8 mouse cellular contexts compared by ENCODE assay signal in genomic region chr17:26715916-26716717, GRCm38 (mm10). TPM values are rescaled to one million over a fixed set of nuclear protein-coding genes. Genes with fewer than 3 reads are reported as not detected.
DNase-seq lines count a peak whose midpoint lies in the region; ATAC-seq and TF ChIP-seq lines count a peak whose summit lies in the region.

No protein-coding gene starts in this region.

- peak overlapping the region; percentile 93 for H3K9ac ChIP-seq in lung, postnatal 0 days (replicated peaks; ENCODE audit: low read depth)

- H3K4me1 ChIP-seq in hindbrain, embryonic 10.5 days (replicated peaks), result peaks cover 16% of the 10 kb centered on the region
- peaks cover 2% of the 10 kb centered on the region; the same call in 1 of the 2 replicates for H3K4me1 ChIP-seq in lung, postnatal 0 days (ENCODE audit: insufficient read depth, low read depth, low read length)

- WGBS in hindbrain, embryonic 10.5 days, result under 1% methylated on average over 75 of the region's 75 CpGs
- 1% methylated on average over 39 of the region's 75 CpGs for WGBS in lung, postnatal 0 days

- no peak for TF ChIP-seq CTCF in lung, postnatal 0 days (IDR thresholded peaks at IDR 0.05)

- peak; percentile 86 for ATAC-seq in frontal cortex, adult (ENCODE audit: low TSS enrichment)
- peak; percentile 97 for ATAC-seq in lung, postnatal 0 days

- peak overlapping the region; percentile 63 for H3K4me2 ChIP-seq in lung, postnatal 0 days (replicated peaks; ENCODE audit: low read depth, low read length)

- peak overlapping the region; percentile 99 for H3K4me3 ChIP-seq in hindbrain, embryonic 10.5 days
- H3K4me3 ChIP-seq in lung, postnatal 0 days (ENCODE audit: low read depth, low read length), result peak overlapping the region; percentile 100

- TF ChIP-seq EP300 in lung, postnatal 0 days (IDR thresholded peaks at IDR 0.05), result peak; percentile 52; the same call in 1 of the 2 replicates

- DNase-seq in MN1 (ENCODE audit: low spot score), result peak; percentile 97
- DNase-seq in cerebellum, adult 9-10 months, result peak; percentile 96
- DNase-seq in hindbrain, embryonic 10.5 days (ENCODE audit: low spot score), result peak; percentile 98
- DNase-seq in layer of hippocampus, adult 9-11 months, result peak; percentile 97
- peak; percentile 99 for DNase-seq in lung, postnatal 0 days (ENCODE audit: low spot score)
- peak; percentile 85 for DNase-seq in ovary, postnatal 14 days (ENCODE audit: low spot score)
- peak; percentile 96 for DNase-seq in thymus, postnatal 14 days

- no peaks in the 10 kb centered on the region for H3K9me3 ChIP-seq in hindbrain, embryonic 10.5 days
- no peaks in the 10 kb centered on the region for H3K9me3 ChIP-seq in lung, postnatal 0 days (ENCODE audit: low read length)

- H3K27me3 ChIP-seq in hindbrain, embryonic 10.5 days (ENCODE audit: insufficient read depth, poor library complexity, severe bottlenecking), result no peaks in the 10 kb centered on the region
- H3K27me3 ChIP-seq in lung, postnatal 0 days (replicated peaks; ENCODE audit: insufficient read depth, low read length), result no peaks in the 10 kb centered on the region

- H3K36me3 ChIP-seq in hindbrain, embryonic 10.5 days, result no peaks in the 10 kb centered on the region
- no peaks in the 10 kb centered on the region for H3K36me3 ChIP-seq in lung, postnatal 0 days (ENCODE audit: insufficient read depth, low read length)

- peak overlapping the region; percentile 92 for H3K27ac ChIP-seq in hindbrain, embryonic 10.5 days
- H3K27ac ChIP-seq in lung, postnatal 0 days (ENCODE audit: low read length), result peak overlapping the region; percentile 96

RNA-seq across cellular contexts. Expression of gene Crebrf, which starts 0.7 kb away (rescaled TPM):
- polyA plus RNA-seq in hindbrain, embryonic 10.5 days (2016; fragmentation: Nextera tagmentation; extraction: Ambion mirVana), result 3.4 and 4.6 TPM in 2 replicates
- polyA plus RNA-seq in lung, postnatal 0 days (2015; fragmentation: Nextera tagmentation; extraction: Ambion mirVana), result 37.2 and 38.7 TPM in 2 replicates

RNA-seq across cellular contexts. Expression of gene Atp6v0e, which starts 53.1 kb away (rescaled TPM):
- 140 and 149 TPM in 2 replicates for polyA plus RNA-seq in hindbrain, embryonic 10.5 days (2016; fragmentation: Nextera tagmentation; extraction: Ambion mirVana)
- polyA plus RNA-seq in lung, postnatal 0 days (2015; fragmentation: Nextera tagmentation; extraction: Ambion mirVana), result 330 and 382 TPM in 2 replicates

Comparison
In these comparisons a context has a peak if more than half of its experiments do, and no peak if none do; other contexts are left out.
1. Peak in every context shown above with its lines: DNase-seq, ATAC-seq, H3K4me3 ChIP-seq and H3K27ac ChIP-seq.